Mouse (Mus musculus) stomach, postnatal 0 days (tissue): Measurements from ENCODE around the gene Ank3.

ENCODE experiments used
- CTCF ChIP-seq: IDR thresholded peaks from 2 replicates; pipeline ENCODE4 v1.5.1; 2016; ENCODE audit warnings: antibody characterized with exemption, low read depth, mild to moderate bottlenecking, moderate library complexity
- EP300 ChIP-seq: optimal IDR thresholded peaks from 2 replicates; pipeline ENCODE3; 2016; ENCODE audit warnings: antibody characterized with exemption

- TF ChIP-seq CTCF (no peak), EP300 (no peak)
Measured at GRCm38 (mm10) chr10:69430138-69430537, 31.6 kb downstream of the Ank3 start.
